Mouse (Mus musculus) liver, embryonic 16.5 days (tissue): ENCODE measurements at regions not wholly inside any gene's neighbourhood (a gene's known extent, or its start where the extent isn't known, plus 50 kb on each side); places are given as distances from the start of the nearest gene placed in this dataset.

Experiments used
- ATAC-seq: fragments of 200-750 bp; cut with Nextera tagmentation; 2 replicates; pipeline ENCODE4 v1.8.0; 2017; ENCODE audit warnings: low read depth, mild to moderate bottlenecking, moderate number of reproducible peaks, moderate library complexity
- H3K27ac ChIP-seq: fragments of 300-500 bp; sonication (generic); 2 replicates; pipeline ENCODE4 v1.5.1; 2014; ENCODE audit warnings: mild to moderate bottlenecking, low read length
- H3K27me3 ChIP-seq: fragments of 300-500 bp; sonication (generic); 2 replicates; pipeline ENCODE4 v1.6.1; 2014; ENCODE audit warnings: low read depth, low read length, mixed read lengths; ENCODE audit not compliant: control insufficient read depth, insufficient read depth
- H3K36me3 ChIP-seq: fragments of 300-500 bp; sonication (generic); 2 replicates; pipeline ENCODE4 v1.6.1; 2014; ENCODE audit warnings: mild to moderate bottlenecking; ENCODE audit not compliant: control insufficient read depth, insufficient read depth
- H3K4me1 ChIP-seq: fragments of 300-500 bp; sonication (generic); 2 replicates; pipeline ENCODE4 v1.6.1; 2014; ENCODE audit warnings: low read depth, low read length, mixed read lengths; ENCODE audit not compliant: control insufficient read depth
- H3K4me2 ChIP-seq: fragments of 300-500 bp; sonication (generic); 2 replicates; pipeline ENCODE4 v1.6.1; 2014; ENCODE audit warnings: low read depth, low read length, mixed read lengths
- H3K4me3 ChIP-seq: fragments of 300-500 bp; sonication (generic); 2 replicates; pipeline ENCODE4 v1.5.1; 2014; ENCODE audit warnings: low read depth, mild to moderate bottlenecking, low read length
- H3K9ac ChIP-seq: fragments of 300-500 bp; sonication (generic); 2 replicates; pipeline ENCODE4 v1.6.1; 2014; ENCODE audit warnings: low read depth, low read length
- H3K9me3 ChIP-seq: fragments of 300-500 bp; sonication (generic); replicated peaks from 2 replicates; pipeline ENCODE4 v1.6.1; 2016; ENCODE audit warnings: low read length; ENCODE audit not compliant: control insufficient read depth
- WGBS: fragments of 180-500 bp; shearing (Covaris S2); extraction: QIAGEN DNeasy Blood & Tissue Kit; methylation state at CpG from one replicate; pipeline ENCODE4 v1.1.7; 2014; ENCODE audit not compliant: insufficient replicate concordance; 5-methylcytosine and 5-hydroxymethylcytosine counted together

GRCm38 (mm10) chr4:98182053-98182355 lies 201.1 kb downstream of the Tm2d1 start:
- Histone ChIP-seq H3K27ac (no peak overlapping the region), H3K4me3 (no peak overlapping the region), H3K4me1 (peaks cover 3% of the 10 kb centered on the region), H3K36me3 (no peaks in the 10 kb centered on the region), H3K9ac (no peak overlapping the region), H3K27me3 (no peaks in the 10 kb centered on the region), H3K4me2 (no peak overlapping the region), H3K9me3 (no peaks in the 10 kb centered on the region)
- no peak for ATAC-seq
- 53% methylated on average over 4 of the region's 4 CpGs for WGBS

DNA sequence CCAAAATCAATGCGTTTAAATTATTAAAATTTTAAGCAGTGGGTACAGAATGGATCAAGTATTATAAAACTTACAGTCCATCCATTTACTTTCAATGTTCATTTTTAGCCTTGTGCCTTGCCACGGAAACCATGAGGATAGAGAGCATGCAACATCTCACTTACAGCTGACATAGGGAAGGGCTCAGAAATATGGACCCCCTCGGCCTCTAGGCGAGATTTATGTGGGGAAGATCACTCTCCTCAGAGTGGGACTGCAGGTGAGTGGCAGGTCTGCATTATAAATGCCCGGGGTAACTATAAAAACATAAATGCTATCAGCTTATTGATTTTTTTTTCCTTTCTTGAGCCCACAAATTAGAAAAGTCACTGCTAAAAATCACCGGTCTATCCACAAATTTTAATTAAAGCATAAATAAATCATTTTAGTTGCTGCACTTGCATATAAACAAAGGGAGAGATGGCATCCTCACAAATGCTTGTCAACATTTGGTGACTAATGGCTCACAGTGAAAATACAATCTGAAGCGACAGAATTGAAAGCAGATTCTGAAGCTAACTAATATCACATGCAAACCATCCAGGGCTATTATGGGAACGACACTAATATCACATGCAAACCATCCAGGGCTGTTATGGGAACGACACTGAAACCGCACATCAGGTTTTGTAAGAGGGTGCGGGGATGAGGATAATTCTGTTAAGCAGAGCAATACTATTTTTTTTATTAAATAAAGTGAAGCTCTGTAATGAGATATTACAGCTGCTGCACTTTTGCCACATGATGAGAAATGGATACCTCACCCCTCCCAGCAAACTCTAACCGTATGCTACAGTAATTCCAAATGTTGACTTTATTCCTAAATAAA lies 201.7 kb downstream of the Tm2d1 start:
- ATAC-seq: no peak

GRCm38 (mm10) chr4:98180336-98180735 lies 202.8 kb downstream of the Tm2d1 start:
- Histone ChIP-seq H3K9me3 (no peaks in the 10 kb centered on the region), H3K4me2 (no peak overlapping the region), H3K4me1 (no peaks in the 10 kb centered on the region), H3K36me3 (no peaks in the 10 kb centered on the region), H3K9ac (no peak overlapping the region), H3K27ac (no peak overlapping the region), H3K27me3 (no peaks in the 10 kb centered on the region), H3K4me3 (no peak overlapping the region)
- no peak for ATAC-seq
- 53% methylated on average over 10 of the region's 10 CpGs for WGBS

More for the DNA sequence above, 201.7 kb downstream of the Tm2d1 start:
- Histone ChIP-seq H3K4me3 (no peak overlapping the region), H3K9me3 (no peaks in the 10 kb centered on the region), H3K27me3 (no peaks in the 10 kb centered on the region), H3K4me1 (no peaks in the 10 kb centered on the region), H3K36me3 (no peaks in the 10 kb centered on the region), H3K27ac (no peak overlapping the region), H3K9ac (no peak overlapping the region), H3K4me2 (no peak overlapping the region)
- WGBS: 69% methylated on average over 12 of the region's 12 CpGs
